Mouse (Mus musculus): ENCODE measurements around the gene Ibtk. TPM values are rescaled to one million over a fixed set of nuclear protein-coding genes. Genes with fewer than 3 reads are reported as not detected.

Ibtk gene
- polyA plus RNA-seq, 1 experiment from 2014 or later: 29.2 TPM

- H3K4me3 ChIP-seq (replicated peaks): no peak overlapping the region
- no peaks in the 10 kb centered on the region for H3K9me3 ChIP-seq (replicated peaks)
- no peaks in the 10 kb centered on the region for H3K27me3 ChIP-seq
- no peak overlapping the region for H3K9ac ChIP-seq
- no peak for ATAC-seq (ENCODE audit: insufficient number of reproducible peaks, low FRiP score, low TSS enrichment, low read depth)
- no peak overlapping the region for H3K27ac ChIP-seq (replicated peaks)
- WGBS: 91% methylated on average over 7 of the region's 7 CpGs
- peaks cover 3% of the 10 kb centered on the region; the same call in 1 of the 2 replicates for H3K36me3 ChIP-seq
- H3K4me1 ChIP-seq: peaks cover 6% of the 10 kb centered on the region
- no peak overlapping the region for H3K4me2 ChIP-seq (replicated peaks)
Measured at GRCm38 (mm10) chr9:85750797-85751196, 1.7 kb upstream of the Ibtk start.

GRCm38 (mm10) chr9:85749922-85750509 is 882 bp upstream of the Ibtk start:
- Histone ChIP-seq H3K9me3 (replicated peaks) (no peaks in the 10 kb centered on the region), H3K27me3 (no peaks in the 10 kb centered on the region), H3K4me1 (peaks cover 6% of the 10 kb centered on the region), H3K9ac (peak overlapping the region; percentile 97), H3K4me2 (replicated peaks) (peak overlapping the region; percentile 64), H3K4me3 (replicated peaks) (peak overlapping the region; percentile 87), H3K27ac (replicated peaks) (peak overlapping the region; percentile 100), H3K36me3 (peaks cover 3% of the 10 kb centered on the region; the same call in 1 of the 2 replicates)
- WGBS: 20% methylated on average over 5 of the region's 5 CpGs
- no peak for ATAC-seq (ENCODE audit: insufficient number of reproducible peaks, low FRiP score, low TSS enrichment, low read depth)

- H3K9me3 ChIP-seq (replicated peaks): no peaks in the 10 kb centered on the region
- peak overlapping the region; percentile 100 for H3K27ac ChIP-seq (replicated peaks)
- WGBS: 1% methylated on average over 41 of the region's 43 CpGs
- peak; percentile 84 for ATAC-seq (ENCODE audit: insufficient number of reproducible peaks, low FRiP score, low TSS enrichment, low read depth)
- peak overlapping the region; percentile 97 for H3K9ac ChIP-seq
- peaks cover 6% of the 10 kb centered on the region for H3K4me1 ChIP-seq
- H3K36me3 ChIP-seq: peaks cover 3% of the 10 kb centered on the region; the same call in 1 of the 2 replicates
- H3K4me2 ChIP-seq (replicated peaks): peak overlapping the region; percentile 64
- H3K27me3 ChIP-seq: no peaks in the 10 kb centered on the region
- H3K4me3 ChIP-seq (replicated peaks): peak overlapping the region; percentile 87
Measured at GRCm38 (mm10) chr9:85748204-85749141, 661 bp downstream of the Ibtk start.

DNA sequence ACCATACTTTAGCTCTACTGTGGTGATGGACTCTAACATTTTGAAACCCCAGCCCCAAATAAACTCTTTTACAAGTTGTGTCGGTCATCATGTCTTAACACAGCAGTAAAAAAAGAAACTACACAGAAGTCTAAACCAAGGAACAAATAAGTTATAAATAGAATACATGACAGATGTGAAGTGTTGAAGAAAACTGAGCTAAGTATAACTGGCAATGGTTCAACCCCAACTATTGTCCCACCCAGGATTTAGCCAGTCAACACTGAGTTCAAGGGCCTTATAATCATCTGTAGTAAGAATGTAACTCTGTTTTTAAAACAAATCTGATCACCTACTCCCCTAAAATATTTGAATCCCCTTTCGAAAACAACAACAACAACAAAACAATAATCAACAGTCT is 3.6 kb downstream of the Ibtk start:
- Histone ChIP-seq H3K4me2 (replicated peaks) (no peak overlapping the region), H3K4me1 (peaks cover 6% of the 10 kb centered on the region), H3K4me3 (replicated peaks) (no peak overlapping the region), H3K27ac (replicated peaks) (no peak overlapping the region), H3K9ac (no peak overlapping the region), H3K27me3 (no peaks in the 10 kb centered on the region), H3K36me3 (peaks cover 12% of the 10 kb centered on the region; the same call in 1 of the 2 replicates), H3K9me3 (replicated peaks) (no peaks in the 10 kb centered on the region)
- ATAC-seq (ENCODE audit: insufficient number of reproducible peaks, low FRiP score, low TSS enrichment, low read depth): no peak
- WGBS: 90% methylated on average over 2 of the region's 2 CpGs

- peaks cover 18% of the 10 kb centered on the region; the same call in 1 of the 2 replicates for H3K36me3 ChIP-seq
- WGBS: 84% methylated on average over 11 of the region's 11 CpGs
- no peaks in the 10 kb centered on the region for H3K9me3 ChIP-seq (replicated peaks)
- peaks cover 6% of the 10 kb centered on the region for H3K4me1 ChIP-seq
- no peaks in the 10 kb centered on the region for H3K27me3 ChIP-seq
- H3K4me3 ChIP-seq (replicated peaks): no peak overlapping the region
- no peak overlapping the region for H3K9ac ChIP-seq
- ATAC-seq (ENCODE audit: insufficient number of reproducible peaks, low FRiP score, low TSS enrichment, low read depth): no peak
- H3K4me2 ChIP-seq (replicated peaks): no peak overlapping the region
- no peak overlapping the region for H3K27ac ChIP-seq (replicated peaks)
Measured at GRCm38 (mm10) chr9:85743358-85743757, 5.8 kb downstream of the Ibtk start.

GRCm38 (mm10) chr9:85742107-85742506 is 7.0 kb downstream of the Ibtk start:
- no peak for ATAC-seq (ENCODE audit: insufficient number of reproducible peaks, low FRiP score, low TSS enrichment, low read depth)
- Histone ChIP-seq H3K36me3 (peaks cover 18% of the 10 kb centered on the region; the same call in 1 of the 2 replicates), H3K27ac (replicated peaks) (no peak overlapping the region), H3K4me1 (no peaks in the 10 kb centered on the region), H3K9ac (no peak overlapping the region), H3K27me3 (no peaks in the 10 kb centered on the region), H3K9me3 (replicated peaks) (no peaks in the 10 kb centered on the region), H3K4me3 (replicated peaks) (no peak overlapping the region), H3K4me2 (replicated peaks) (no peak overlapping the region)
- WGBS: 85% methylated on average over 4 of the region's 4 CpGs

GRCm38 (mm10) chr9:85739279-85739678 is 9.9 kb downstream of the Ibtk start:
- Histone ChIP-seq H3K9me3 (replicated peaks) (no peaks in the 10 kb centered on the region), H3K4me2 (replicated peaks) (no peak overlapping the region), H3K36me3 (peaks cover 28% of the 10 kb centered on the region), H3K4me3 (replicated peaks) (no peak overlapping the region), H3K4me1 (no peaks in the 10 kb centered on the region), H3K27ac (replicated peaks) (no peak overlapping the region), H3K27me3 (no peaks in the 10 kb centered on the region), H3K9ac (no peak overlapping the region)
- WGBS: 68% methylated on average over 4 of the region's 4 CpGs
- no peak for ATAC-seq (ENCODE audit: insufficient number of reproducible peaks, low FRiP score, low TSS enrichment, low read depth)

GRCm38 (mm10) chr9:85734821-85735220 is 14.3 kb downstream of the Ibtk start:
- 79% methylated on average over 4 of the region's 4 CpGs for WGBS
- H3K9ac ChIP-seq: no peak overlapping the region
- no peak for ATAC-seq (ENCODE audit: insufficient number of reproducible peaks, low FRiP score, low TSS enrichment, low read depth)
- no peak overlapping the region for H3K4me3 ChIP-seq (replicated peaks)
- peaks cover 50% of the 10 kb centered on the region for H3K36me3 ChIP-seq
- no peak overlapping the region for H3K27ac ChIP-seq (replicated peaks)
- no peaks in the 10 kb centered on the region for H3K4me1 ChIP-seq
- H3K9me3 ChIP-seq (replicated peaks): no peaks in the 10 kb centered on the region
- H3K4me2 ChIP-seq (replicated peaks): no peak overlapping the region
- no peaks in the 10 kb centered on the region for H3K27me3 ChIP-seq

- Histone ChIP-seq H3K4me1 (no peaks in the 10 kb centered on the region), H3K9ac (no peak overlapping the region), H3K36me3 (peaks cover 70% of the 10 kb centered on the region), H3K4me3 (replicated peaks) (no peak overlapping the region), H3K9me3 (replicated peaks) (no peaks in the 10 kb centered on the region), H3K4me2 (replicated peaks) (no peak overlapping the region), H3K27me3 (no peaks in the 10 kb centered on the region), H3K27ac (replicated peaks) (no peak overlapping the region)
- ATAC-seq (ENCODE audit: insufficient number of reproducible peaks, low FRiP score, low TSS enrichment, low read depth): no peak
- 90% methylated on average over 9 of the region's 9 CpGs for WGBS
Measured at GRCm38 (mm10) chr9:85724078-85724477, 25.1 kb downstream of the Ibtk start.

DNA sequence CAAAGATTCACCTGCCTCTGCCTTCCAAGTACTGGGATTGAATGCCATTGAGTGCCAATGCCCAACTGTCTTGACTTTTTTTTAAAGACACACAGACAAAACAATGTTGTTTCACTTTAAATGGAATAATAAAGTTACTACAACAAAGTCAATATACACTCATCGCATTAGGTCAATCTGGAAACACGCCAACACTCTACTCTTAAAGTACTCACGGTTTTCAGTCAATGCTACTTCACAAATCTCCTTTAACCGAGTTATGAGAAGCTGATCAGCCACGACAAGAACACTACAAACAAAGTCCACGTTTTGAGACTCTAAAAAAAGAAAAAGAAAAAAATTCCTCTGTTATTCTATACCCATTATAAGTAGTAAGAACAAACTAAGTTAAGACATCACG is 31.8 kb downstream of the Ibtk start:
- no peaks in the 10 kb centered on the region for H3K27me3 ChIP-seq
- no peaks in the 10 kb centered on the region for H3K9me3 ChIP-seq (replicated peaks)
- no peaks in the 10 kb centered on the region for H3K4me1 ChIP-seq
- ATAC-seq (ENCODE audit: insufficient number of reproducible peaks, low FRiP score, low TSS enrichment, low read depth): no peak
- H3K4me2 ChIP-seq (replicated peaks): no peak overlapping the region
- H3K36me3 ChIP-seq: peaks cover 70% of the 10 kb centered on the region
- 79% methylated on average over 7 of the region's 7 CpGs for WGBS
- H3K4me3 ChIP-seq (replicated peaks): no peak overlapping the region
- H3K9ac ChIP-seq: no peak overlapping the region
- H3K27ac ChIP-seq (replicated peaks): no peak overlapping the region

DNA sequence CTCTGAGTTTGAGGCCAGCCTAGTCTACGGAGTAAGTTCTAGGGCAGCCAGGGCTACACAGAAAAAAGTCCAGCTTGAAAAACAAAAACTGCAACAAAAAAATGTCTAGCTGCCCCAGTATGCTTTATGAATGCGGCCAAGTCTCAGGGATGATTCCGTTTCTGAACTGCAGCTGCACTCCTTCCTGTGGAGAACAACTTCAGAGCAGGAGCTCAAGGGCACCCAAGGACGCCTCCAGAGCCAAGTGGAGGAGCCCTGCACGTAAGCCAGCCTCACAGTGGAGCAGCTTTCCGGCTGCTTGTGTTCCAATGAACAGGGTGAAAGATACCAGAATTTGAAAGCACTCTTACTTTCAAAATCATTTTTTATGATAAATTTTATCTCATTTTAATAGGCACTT is 41.8 kb downstream of the Ibtk start:
- Histone ChIP-seq H3K27ac (replicated peaks) (no peak overlapping the region), H3K9me3 (replicated peaks) (no peaks in the 10 kb centered on the region), H3K4me1 (no peaks in the 10 kb centered on the region), H3K4me3 (replicated peaks) (no peak overlapping the region), H3K9ac (no peak overlapping the region), H3K4me2 (replicated peaks) (no peak overlapping the region), H3K27me3 (no peaks in the 10 kb centered on the region), H3K36me3 (peaks cover 69% of the 10 kb centered on the region)
- 92% methylated on average over 6 of the region's 6 CpGs for WGBS
- ATAC-seq (ENCODE audit: insufficient number of reproducible peaks, low FRiP score, low TSS enrichment, low read depth): no peak
